Mouse (Mus musculus): ENCODE data around the gene Gnb1. TPM values are rescaled to one million over a fixed set of nuclear protein-coding genes. Genes with fewer than 3 reads are reported as not detected.

Gnb1 gene
- polyA plus RNA-seq, 1 experiment from 2014 or later, result 625 TPM

DNA sequence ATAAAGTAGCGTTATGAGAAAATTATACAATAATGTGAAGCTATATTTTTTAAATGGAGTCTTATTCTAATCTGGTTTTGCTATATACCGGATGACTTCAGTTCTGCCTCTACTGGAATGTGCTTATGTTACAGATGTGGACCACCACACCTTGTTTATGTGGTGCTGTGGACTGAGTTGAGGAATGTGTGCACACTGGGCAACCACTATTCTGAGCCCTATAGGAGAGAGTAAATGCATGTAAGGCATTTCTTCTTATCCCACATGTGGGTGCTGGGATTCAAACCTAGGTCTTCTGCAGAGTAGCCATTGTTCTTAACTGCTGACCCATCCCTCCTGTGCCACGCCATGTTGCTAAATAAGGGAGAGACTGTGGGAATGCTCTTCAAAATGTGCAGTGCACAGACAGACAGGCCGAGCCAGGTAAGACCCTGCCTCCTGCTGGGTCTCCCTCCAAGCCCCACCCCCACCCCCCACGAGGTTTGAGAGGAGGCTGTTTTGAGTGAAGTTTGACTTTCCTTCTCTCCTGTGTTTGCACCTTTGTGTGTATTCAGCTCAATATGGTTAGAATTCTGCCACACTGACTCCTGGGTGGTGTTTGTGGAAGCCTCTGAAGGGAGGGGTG, 14.6 kb downstream of the Gnb1 start:
- H3K36me3 ChIP-seq (ENCODE audit: control insufficient read depth, insufficient read depth, low read length), result no peaks in the 10 kb centered on the region

DNA sequence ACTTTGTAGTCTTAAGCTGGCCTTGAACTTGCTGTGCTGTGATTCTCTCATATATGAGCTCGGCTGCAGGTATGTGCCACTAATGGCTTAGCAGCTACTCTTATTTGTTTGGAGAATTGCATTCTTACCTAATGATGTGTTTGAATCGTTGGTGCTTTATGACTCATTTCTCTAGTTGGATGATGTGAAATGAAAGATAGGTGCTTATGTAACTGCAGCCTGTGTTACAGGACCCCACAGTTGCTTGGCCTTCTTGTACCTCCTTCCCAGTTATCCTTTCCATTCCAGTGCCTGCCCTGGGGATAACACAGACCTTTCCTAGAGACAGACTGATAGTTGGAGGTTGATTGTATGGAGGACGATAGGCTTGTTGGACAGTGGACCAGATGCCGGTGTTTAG, 17.5 kb downstream of the Gnb1 start:
- WGBS, result 91% methylated on average over 4 of the region's 4 CpGs
- H3K9me3 ChIP-seq (ENCODE audit: control insufficient read depth, low read length), result no peaks in the 10 kb centered on the region
- no peaks in the 10 kb centered on the region for H3K4me1 ChIP-seq (ENCODE audit: control insufficient read depth, insufficient read depth, low read length)

More for the DNA sequence above, 14.6 kb downstream of the Gnb1 start:
- no peak for DNase-seq (ENCODE audit: low spot score)
- no peak for ATAC-seq (ENCODE audit: insufficient number of reproducible peaks, low FRiP score, low TSS enrichment, low read depth)
- Histone ChIP-seq H3K27ac (replicated peaks; ENCODE audit: low read depth, low read length) (no peak overlapping the region), H3K9ac (ENCODE audit: low read length) (no peak overlapping the region), H3K4me2 (ENCODE audit: low read depth, severe bottlenecking) (no peak overlapping the region), H3K9me3 (ENCODE audit: control insufficient read depth, low read length) (no peaks in the 10 kb centered on the region), H3K4me1 (ENCODE audit: control insufficient read depth, insufficient read depth, low read length) (no peaks in the 10 kb centered on the region), H3K27me3 (ENCODE audit: control insufficient read depth, insufficient read depth, low read length) (no peaks in the 10 kb centered on the region), H3K4me3 (ENCODE audit: low read depth, low read length) (no peak overlapping the region)
- 86% methylated on average over 5 of the region's 5 CpGs for WGBS

DNA sequence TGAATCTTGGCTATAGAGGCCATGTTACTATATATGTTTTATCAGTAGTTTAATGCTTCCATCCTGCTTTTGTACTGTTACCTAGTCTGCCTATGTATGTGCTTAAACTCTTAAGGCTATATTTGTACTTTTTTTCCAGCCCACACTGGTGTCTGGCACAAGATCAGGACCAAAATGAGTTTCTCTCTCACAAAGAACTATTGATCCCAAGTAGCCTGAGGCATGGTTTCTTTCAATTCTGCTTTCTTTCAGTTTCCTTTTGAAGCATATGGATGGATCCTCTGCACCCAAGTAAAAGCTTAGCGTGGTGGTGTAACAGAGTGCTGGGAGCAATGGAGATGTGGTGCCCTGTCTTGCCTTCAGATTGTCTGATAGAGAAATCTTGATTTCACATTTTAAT, 19.8 kb downstream of the Gnb1 start:
- Histone ChIP-seq H3K36me3 (ENCODE audit: control insufficient read depth, insufficient read depth, low read length) (no peaks in the 10 kb centered on the region; the same call in 1 of the 2 replicates), H3K9ac (ENCODE audit: low read length) (no peak overlapping the region), H3K4me2 (ENCODE audit: low read depth, severe bottlenecking) (no peak overlapping the region), H3K27ac (replicated peaks; ENCODE audit: low read depth, low read length) (no peak overlapping the region), H3K9me3 (ENCODE audit: control insufficient read depth, low read length) (no peaks in the 10 kb centered on the region), H3K4me1 (ENCODE audit: control insufficient read depth, insufficient read depth, low read length) (no peaks in the 10 kb centered on the region), H3K4me3 (ENCODE audit: low read depth, low read length) (no peak overlapping the region), H3K27me3 (ENCODE audit: control insufficient read depth, insufficient read depth, low read length) (no peaks in the 10 kb centered on the region)
- WGBS, result 94% methylated on average over 1 of the region's 1 CpGs
- ATAC-seq (ENCODE audit: insufficient number of reproducible peaks, low FRiP score, low TSS enrichment, low read depth) (no peak), DNase-seq (ENCODE audit: low spot score) (no peak)

More for the DNA sequence above, 17.5 kb downstream of the Gnb1 start:
- Histone ChIP-seq H3K4me3 (ENCODE audit: low read depth, low read length) (no peak overlapping the region), H3K27me3 (ENCODE audit: control insufficient read depth, insufficient read depth, low read length) (no peaks in the 10 kb centered on the region), H3K9ac (ENCODE audit: low read length) (no peak overlapping the region), H3K36me3 (ENCODE audit: control insufficient read depth, insufficient read depth, low read length) (no peaks in the 10 kb centered on the region), H3K27ac (replicated peaks; ENCODE audit: low read depth, low read length) (no peak overlapping the region), H3K4me2 (ENCODE audit: low read depth, severe bottlenecking) (no peak overlapping the region)
- DNase-seq (ENCODE audit: low spot score) (no peak), ATAC-seq (ENCODE audit: insufficient number of reproducible peaks, low FRiP score, low TSS enrichment, low read depth) (no peak)

DNA sequence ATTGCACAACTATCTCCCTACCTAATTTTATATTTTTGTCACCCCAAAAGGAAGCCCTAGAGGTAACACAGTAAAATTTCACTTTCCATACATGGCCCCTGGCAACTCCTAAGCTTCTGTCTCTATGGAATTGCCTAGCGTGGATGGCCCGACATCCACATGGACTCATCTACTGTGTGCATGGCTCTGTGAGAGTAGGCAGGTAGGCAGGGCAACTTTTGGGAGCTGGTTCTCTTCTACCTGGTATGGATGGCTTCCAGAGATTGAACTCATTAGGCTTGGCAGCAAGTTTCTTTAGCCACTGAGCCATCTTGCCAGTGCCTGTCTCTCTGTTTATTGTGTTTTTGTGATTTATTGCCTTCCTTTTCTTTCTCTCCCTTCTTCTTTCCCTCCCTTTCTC, 23.6 kb downstream of the Gnb1 start:
- DNase-seq (ENCODE audit: low spot score) (no peak), ATAC-seq (ENCODE audit: insufficient number of reproducible peaks, low FRiP score, low TSS enrichment, low read depth) (no peak)
- Histone ChIP-seq H3K27ac (replicated peaks; ENCODE audit: low read depth, low read length) (no peak overlapping the region), H3K9ac (ENCODE audit: low read length) (no peak overlapping the region), H3K4me3 (ENCODE audit: low read depth, low read length) (no peak overlapping the region), H3K9me3 (ENCODE audit: control insufficient read depth, low read length) (no peaks in the 10 kb centered on the region), H3K36me3 (ENCODE audit: control insufficient read depth, insufficient read depth, low read length) (no peaks in the 10 kb centered on the region; the same call in 1 of the 2 replicates), H3K4me1 (ENCODE audit: control insufficient read depth, insufficient read depth, low read length) (no peaks in the 10 kb centered on the region), H3K4me2 (ENCODE audit: low read depth, severe bottlenecking) (no peak overlapping the region), H3K27me3 (ENCODE audit: control insufficient read depth, insufficient read depth, low read length) (no peaks in the 10 kb centered on the region)
- WGBS, result 94% methylated on average over 2 of the region's 2 CpGs

DNA sequence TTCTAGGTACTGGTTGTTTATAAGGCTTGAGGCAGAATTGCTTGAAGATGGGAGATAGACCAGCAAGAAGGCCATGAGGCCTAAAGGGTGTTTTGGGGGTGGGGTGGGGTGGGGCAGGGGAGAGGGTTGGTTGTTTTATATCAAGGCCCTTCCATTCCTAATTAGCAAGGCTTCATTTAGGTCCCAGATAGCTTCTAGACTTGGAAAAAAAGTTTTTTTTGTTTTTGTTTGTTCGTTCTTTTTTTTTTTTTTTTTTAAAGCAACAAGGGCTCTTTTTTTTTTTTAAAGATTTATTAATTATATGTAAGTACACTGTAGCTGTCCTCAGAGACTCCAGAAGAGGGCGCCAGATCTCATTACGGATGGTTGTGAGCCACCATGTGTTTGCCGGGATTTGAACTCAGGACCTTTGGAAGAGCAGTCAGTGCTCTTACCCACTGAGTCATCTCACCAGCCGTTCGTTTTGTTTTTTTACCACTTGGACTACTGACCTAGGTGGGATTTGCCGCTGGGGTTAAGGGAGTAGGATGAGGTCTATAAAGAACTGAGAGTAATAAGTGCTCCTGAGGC, 26.9 kb downstream of the Gnb1 start:
- H3K9me3 ChIP-seq (ENCODE audit: control insufficient read depth, low read length), result no peaks in the 10 kb centered on the region
- no peak overlapping the region for H3K4me3 ChIP-seq (ENCODE audit: low read depth, low read length)
- DNase-seq (ENCODE audit: low spot score) (no peak), ATAC-seq (ENCODE audit: insufficient number of reproducible peaks, low FRiP score, low TSS enrichment, low read depth) (no peak)
- H3K36me3 ChIP-seq (ENCODE audit: control insufficient read depth, insufficient read depth, low read length), result peaks cover 2% of the 10 kb centered on the region
- WGBS, result 89% methylated on average over 7 of the region's 7 CpGs
- H3K4me1 ChIP-seq (ENCODE audit: control insufficient read depth, insufficient read depth, low read length), result no peaks in the 10 kb centered on the region
- H3K4me2 ChIP-seq (ENCODE audit: low read depth, severe bottlenecking), result no peak overlapping the region
- H3K27ac ChIP-seq (replicated peaks; ENCODE audit: low read depth, low read length), result no peak overlapping the region
- H3K9ac ChIP-seq (ENCODE audit: low read length), result no peak overlapping the region
- H3K27me3 ChIP-seq (ENCODE audit: control insufficient read depth, insufficient read depth, low read length), result no peaks in the 10 kb centered on the region

DNA sequence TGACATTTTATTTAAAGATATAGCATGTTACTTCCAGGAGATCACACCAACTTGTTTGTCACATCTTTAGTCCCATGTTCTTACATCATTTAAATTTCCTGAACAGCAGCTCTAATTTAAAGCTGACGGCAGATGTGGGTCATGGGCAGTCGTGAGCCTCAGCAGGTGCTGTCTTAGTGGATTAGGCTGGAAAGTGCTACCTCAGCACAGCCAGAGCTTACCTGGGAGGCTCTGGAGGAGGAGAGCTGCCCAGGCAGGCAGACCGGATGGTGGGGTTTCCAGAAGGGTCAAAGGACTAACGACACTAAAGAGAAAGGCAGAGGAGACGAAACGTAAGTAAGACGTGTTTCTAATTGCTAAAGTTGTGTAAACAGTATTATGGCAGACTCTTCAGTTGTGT, 31.2 kb downstream of the Gnb1 start:
- no peak overlapping the region for H3K9ac ChIP-seq (ENCODE audit: low read length)
- 67% methylated on average over 7 of the region's 7 CpGs for WGBS
- H3K27me3 ChIP-seq (ENCODE audit: control insufficient read depth, insufficient read depth, low read length), result no peaks in the 10 kb centered on the region
- H3K4me3 ChIP-seq (ENCODE audit: low read depth, low read length), result no peak overlapping the region
- peaks cover 2% of the 10 kb centered on the region; the same call in 1 of the 2 replicates for H3K36me3 ChIP-seq (ENCODE audit: control insufficient read depth, insufficient read depth, low read length)
- H3K27ac ChIP-seq (replicated peaks; ENCODE audit: low read depth, low read length), result no peak overlapping the region
- H3K9me3 ChIP-seq (ENCODE audit: control insufficient read depth, low read length), result no peaks in the 10 kb centered on the region
- no peaks in the 10 kb centered on the region for H3K4me1 ChIP-seq (ENCODE audit: control insufficient read depth, insufficient read depth, low read length)
- no peak for ATAC-seq (ENCODE audit: insufficient number of reproducible peaks, low FRiP score, low TSS enrichment, low read depth)
- no peak for DNase-seq (ENCODE audit: low spot score)
- no peak overlapping the region for H3K4me2 ChIP-seq (ENCODE audit: low read depth, severe bottlenecking)

DNA sequence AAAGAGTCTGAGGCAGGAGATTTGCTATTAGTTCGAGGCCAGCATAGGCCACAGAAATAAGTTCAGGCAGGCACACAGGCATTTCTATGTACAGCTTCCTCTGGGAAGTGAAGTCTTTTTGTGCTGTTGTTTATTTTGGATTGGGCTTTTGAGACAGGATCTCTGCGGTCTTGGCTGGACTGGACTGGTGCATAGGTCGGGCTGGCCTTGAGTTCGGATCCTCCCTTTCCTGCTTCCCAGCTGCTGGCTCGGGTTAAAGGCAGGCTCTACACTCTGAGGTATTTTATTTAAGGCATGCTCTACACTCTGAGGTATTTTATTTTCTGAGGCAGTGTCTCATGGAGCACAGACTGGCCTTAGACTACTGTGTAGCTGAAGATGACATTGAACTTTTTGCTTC, 34.6 kb downstream of the Gnb1 start:
- Histone ChIP-seq H3K4me1 (ENCODE audit: control insufficient read depth, insufficient read depth, low read length) (no peaks in the 10 kb centered on the region), H3K36me3 (ENCODE audit: control insufficient read depth, insufficient read depth, low read length) (peaks cover 4% of the 10 kb centered on the region), H3K27me3 (ENCODE audit: control insufficient read depth, insufficient read depth, low read length) (no peaks in the 10 kb centered on the region), H3K4me3 (ENCODE audit: low read depth, low read length) (no peak overlapping the region), H3K9me3 (ENCODE audit: control insufficient read depth, low read length) (no peaks in the 10 kb centered on the region), H3K4me2 (ENCODE audit: low read depth, severe bottlenecking) (no peak overlapping the region), H3K9ac (ENCODE audit: low read length) (no peak overlapping the region), H3K27ac (replicated peaks; ENCODE audit: low read depth, low read length) (no peak overlapping the region)
- DNase-seq (ENCODE audit: low spot score) (no peak), ATAC-seq (ENCODE audit: insufficient number of reproducible peaks, low FRiP score, low TSS enrichment, low read depth) (no peak)
- 91% methylated on average over 5 of the region's 5 CpGs for WGBS

DNA sequence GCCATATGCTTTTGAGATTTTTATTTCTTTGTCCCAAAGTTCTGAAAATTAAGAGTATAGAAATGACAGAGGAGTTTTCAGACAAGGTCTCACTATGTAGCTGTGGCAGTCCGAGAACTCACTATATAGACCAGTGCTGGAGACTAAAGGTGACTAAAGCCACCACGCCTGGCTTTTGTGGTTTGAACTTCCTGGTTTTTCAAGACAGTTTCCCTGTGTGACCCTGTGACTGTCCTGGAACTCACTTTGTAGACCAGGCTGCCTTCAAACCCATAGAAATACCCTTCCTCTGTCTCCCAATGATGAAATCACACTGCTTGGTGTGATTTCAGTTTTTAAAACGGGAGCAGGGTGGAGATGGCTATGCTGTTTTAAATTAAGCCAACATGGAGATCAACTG, 38.1 kb downstream of the Gnb1 start:
- 92% methylated on average over 3 of the region's 3 CpGs for WGBS
- no peak overlapping the region for H3K27ac ChIP-seq (replicated peaks; ENCODE audit: low read depth, low read length)
- H3K4me3 ChIP-seq (ENCODE audit: low read depth, low read length), result no peak overlapping the region
- no peak overlapping the region for H3K9ac ChIP-seq (ENCODE audit: low read length)
- H3K27me3 ChIP-seq (ENCODE audit: control insufficient read depth, insufficient read depth, low read length), result no peaks in the 10 kb centered on the region
- no peak overlapping the region for H3K4me2 ChIP-seq (ENCODE audit: low read depth, severe bottlenecking)
- no peaks in the 10 kb centered on the region for H3K4me1 ChIP-seq (ENCODE audit: control insufficient read depth, insufficient read depth, low read length)
- no peaks in the 10 kb centered on the region for H3K9me3 ChIP-seq (ENCODE audit: control insufficient read depth, low read length)
- ATAC-seq (ENCODE audit: insufficient number of reproducible peaks, low FRiP score, low TSS enrichment, low read depth) (no peak), DNase-seq (ENCODE audit: low spot score) (no peak)
- peaks cover 7% of the 10 kb centered on the region for H3K36me3 ChIP-seq (ENCODE audit: control insufficient read depth, insufficient read depth, low read length)

DNA sequence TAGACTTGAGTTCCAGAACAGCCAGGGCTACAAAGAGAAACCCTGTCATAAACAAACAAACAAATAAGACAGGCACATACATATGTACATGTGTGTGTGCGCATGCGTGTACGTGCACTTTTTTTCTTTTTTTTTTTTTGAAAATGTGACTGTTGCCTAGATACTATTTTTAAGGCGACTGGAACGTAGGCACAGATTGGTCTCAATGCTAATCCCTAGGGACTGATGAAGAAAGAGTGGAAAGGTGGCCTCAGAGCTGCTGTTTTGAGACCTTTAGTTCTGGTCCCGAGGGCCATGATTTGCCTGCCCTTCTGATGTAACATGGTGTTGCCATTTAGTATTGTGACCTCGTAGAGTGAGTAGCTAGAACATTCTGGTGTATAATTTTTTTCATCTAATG, 58.8 kb downstream of the Gnb1 start:
- Histone ChIP-seq H3K9ac (ENCODE audit: low read length) (no peak overlapping the region), H3K27me3 (ENCODE audit: control insufficient read depth, insufficient read depth, low read length) (no peaks in the 10 kb centered on the region), H3K4me2 (ENCODE audit: low read depth, severe bottlenecking) (no peak overlapping the region), H3K4me3 (ENCODE audit: low read depth, low read length) (no peak overlapping the region), H3K27ac (replicated peaks; ENCODE audit: low read depth, low read length) (no peak overlapping the region), H3K4me1 (ENCODE audit: control insufficient read depth, insufficient read depth, low read length) (no peaks in the 10 kb centered on the region), H3K36me3 (ENCODE audit: control insufficient read depth, insufficient read depth, low read length) (peaks cover 30% of the 10 kb centered on the region), H3K9me3 (ENCODE audit: control insufficient read depth, low read length) (no peaks in the 10 kb centered on the region)
- 95% methylated on average over 7 of the region's 7 CpGs for WGBS
- DNase-seq (ENCODE audit: low spot score) (no peak), ATAC-seq (ENCODE audit: insufficient number of reproducible peaks, low FRiP score, low TSS enrichment, low read depth) (no peak)
